Mouse (Mus musculus): ENCODE measurements around the gene Dcaf1. TPM values are rescaled to one million over a fixed set of nuclear protein-coding genes. Genes with fewer than 3 reads are reported as not detected.

The Dcaf1 gene
- total RNA-seq, 2 experiments from 2014 or later, result 26.5 to 35.4 TPM

GRCm38 (mm10) chr9:106906597-106906996 lies 84.9 kb downstream of the Dcaf1 start:
- DNase-seq, result no peak

- no peak for DNase-seq
These were observed 86.5 kb downstream of the Dcaf1 start for GRCm38 (mm10) chr9:106908174-106908573.

- no peak for DNase-seq
These were observed 87.0 kb downstream of the Dcaf1 start for GRCm38 (mm10) chr9:106908715-106909114.

- DNase-seq, result no peak
These were observed 90.0 kb downstream of the Dcaf1 start for GRCm38 (mm10) chr9:106911624-106912023.

- DNase-seq, result no peak
These were observed 92.1 kb downstream of the Dcaf1 start for GRCm38 (mm10) chr9:106913759-106914158.

GRCm38 (mm10) chr9:106914878-106915277 lies 93.2 kb downstream of the Dcaf1 start:
- no peak for DNase-seq

Other genes starting within 250 kb of the Dcaf1 start
- gene Iqcf6, start 195.3 kb upstream of the Dcaf1 start, total RNA-seq (2021), result not detected
- gene Grm2, start 165.8 kb upstream of the Dcaf1 start, total RNA-seq (2021), result not detected
- gene Tex264, start 135.9 kb upstream of the Dcaf1 start, total RNA-seq (2021), result 10 to 100 TPM; 42.2 to 45.6 TPM
- gene Rad54l2, start 32.7 kb upstream of the Dcaf1 start, total RNA-seq (2021), result 1 to 10 TPM; 9.0 to 9.2 TPM
- gene Rbm15b, start 65.6 kb downstream of the Dcaf1 start, total RNA-seq (2021), result 10 to 100 TPM; 12.8 to 13.4 TPM
- 100 to 1,000 TPM; 100 to 151 TPM for gene Manf, start 70.1 kb downstream of the Dcaf1 start, total RNA-seq (2021)

All from heart, adult 18-20 months (tissue).